Mouse (Mus musculus): ENCODE measurements around the gene Btbd2. TPM values are rescaled to one million over a fixed set of nuclear protein-coding genes. Genes with fewer than 3 reads are reported as not detected.

The Btbd2 gene
- total and polyA plus RNA-seq, 2 experiments from 2014 or later = 36.7 to 92.2 TPM

DNA sequence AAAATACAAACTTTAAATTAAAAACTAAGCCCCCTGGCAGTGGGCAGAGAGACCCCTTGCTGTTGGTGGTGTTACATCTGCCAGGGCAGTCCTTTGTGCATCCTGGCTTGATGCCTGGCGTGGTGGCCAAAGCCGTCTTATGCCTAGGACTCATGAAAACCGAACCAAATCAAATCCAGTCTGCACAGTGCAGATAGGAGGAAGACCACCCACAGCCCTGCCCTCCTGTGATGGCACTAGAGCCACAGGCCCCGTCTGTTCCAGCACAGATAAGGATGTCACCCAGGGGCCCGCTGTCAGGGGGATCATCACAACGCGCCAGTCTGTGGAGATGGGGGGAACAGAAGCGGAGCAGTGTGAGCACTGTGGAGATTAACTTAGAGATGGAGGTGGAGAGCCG lies 40.9 kb upstream of the Btbd2 start:
- Histone ChIP-seq H3K9me3 (replicated peaks; ENCODE audit: control insufficient read depth, low read length) (no peaks in the 10 kb centered on the region), H3K4me3 (ENCODE audit: low read depth, low read length) (no peak overlapping the region), H3K4me1 (ENCODE audit: control insufficient read depth, insufficient read depth) (peaks cover 17% of the 10 kb centered on the region; the same call in 1 of the 2 replicates), H3K36me3 (replicated peaks; ENCODE audit: control insufficient read depth, insufficient read depth, low read length) (peaks cover 9% of the 10 kb centered on the region; the same call in 1 of the 2 replicates), H3K9ac (replicated peaks; ENCODE audit: low read depth, low read length) (no peak overlapping the region), H3K27ac (ENCODE audit: low read depth) (no peak overlapping the region), H3K4me2 (ENCODE audit: low read depth, low read length) (no peak overlapping the region), H3K27me3 (ENCODE audit: control insufficient read depth, insufficient read depth, low read length) (no peaks in the 10 kb centered on the region)
- TF ChIP-seq CTCF (IDR thresholded peaks at IDR 0.05; ENCODE audit: low read depth) (no peak), EP300 (IDR thresholded peaks at IDR 0.05; ENCODE audit: low read depth) (no peak)
- DNase-seq (ENCODE audit: low spot score) = no peak
- WGBS = 70% methylated on average over 9 of the region's 9 CpGs
- no peak for ATAC-seq (ENCODE audit: insufficient read depth, low read depth)

DNA sequence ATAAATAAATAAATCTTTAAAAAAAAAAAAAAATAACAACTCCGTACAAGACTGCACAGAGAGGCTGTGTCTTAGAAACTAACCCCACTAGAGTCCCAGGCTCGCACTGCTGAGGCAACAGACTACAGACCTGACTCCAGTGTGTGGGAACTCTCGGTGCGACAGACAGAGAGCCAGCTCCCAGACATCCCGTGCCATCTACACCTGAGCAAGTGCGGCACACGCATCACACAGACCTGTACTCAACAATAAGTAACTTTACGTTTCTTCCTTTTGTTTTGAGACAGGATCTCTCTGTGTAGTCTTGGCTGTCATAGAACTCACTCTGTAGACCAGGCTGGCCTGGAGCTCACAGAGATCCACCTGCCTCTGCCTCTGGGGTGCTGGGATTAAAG lies 40.5 kb upstream of the Btbd2 start:
- no peaks in the 10 kb centered on the region for H3K27me3 ChIP-seq (ENCODE audit: control insufficient read depth, insufficient read depth, low read length)
- DNase-seq (ENCODE audit: low spot score) (no peak), ATAC-seq (ENCODE audit: insufficient read depth, low read depth) (no peak)
- no peak overlapping the region for H3K4me3 ChIP-seq (ENCODE audit: low read depth, low read length)
- TF ChIP-seq CTCF (IDR thresholded peaks at IDR 0.05; ENCODE audit: low read depth) (no peak), EP300 (IDR thresholded peaks at IDR 0.05; ENCODE audit: low read depth) (no peak)
- no peaks in the 10 kb centered on the region for H3K9me3 ChIP-seq (replicated peaks; ENCODE audit: control insufficient read depth, low read length)
- 91% methylated on average over 8 of the region's 8 CpGs for WGBS
- H3K27ac ChIP-seq (ENCODE audit: low read depth) = no peak overlapping the region
- no peak overlapping the region for H3K9ac ChIP-seq (replicated peaks; ENCODE audit: low read depth, low read length)
- H3K36me3 ChIP-seq (replicated peaks; ENCODE audit: control insufficient read depth, insufficient read depth, low read length) = peaks cover 9% of the 10 kb centered on the region; the same call in 1 of the 2 replicates
- no peak overlapping the region for H3K4me2 ChIP-seq (ENCODE audit: low read depth, low read length)
- H3K4me1 ChIP-seq (ENCODE audit: control insufficient read depth, insufficient read depth) = peaks cover 17% of the 10 kb centered on the region; the same call in 1 of the 2 replicates

DNA sequence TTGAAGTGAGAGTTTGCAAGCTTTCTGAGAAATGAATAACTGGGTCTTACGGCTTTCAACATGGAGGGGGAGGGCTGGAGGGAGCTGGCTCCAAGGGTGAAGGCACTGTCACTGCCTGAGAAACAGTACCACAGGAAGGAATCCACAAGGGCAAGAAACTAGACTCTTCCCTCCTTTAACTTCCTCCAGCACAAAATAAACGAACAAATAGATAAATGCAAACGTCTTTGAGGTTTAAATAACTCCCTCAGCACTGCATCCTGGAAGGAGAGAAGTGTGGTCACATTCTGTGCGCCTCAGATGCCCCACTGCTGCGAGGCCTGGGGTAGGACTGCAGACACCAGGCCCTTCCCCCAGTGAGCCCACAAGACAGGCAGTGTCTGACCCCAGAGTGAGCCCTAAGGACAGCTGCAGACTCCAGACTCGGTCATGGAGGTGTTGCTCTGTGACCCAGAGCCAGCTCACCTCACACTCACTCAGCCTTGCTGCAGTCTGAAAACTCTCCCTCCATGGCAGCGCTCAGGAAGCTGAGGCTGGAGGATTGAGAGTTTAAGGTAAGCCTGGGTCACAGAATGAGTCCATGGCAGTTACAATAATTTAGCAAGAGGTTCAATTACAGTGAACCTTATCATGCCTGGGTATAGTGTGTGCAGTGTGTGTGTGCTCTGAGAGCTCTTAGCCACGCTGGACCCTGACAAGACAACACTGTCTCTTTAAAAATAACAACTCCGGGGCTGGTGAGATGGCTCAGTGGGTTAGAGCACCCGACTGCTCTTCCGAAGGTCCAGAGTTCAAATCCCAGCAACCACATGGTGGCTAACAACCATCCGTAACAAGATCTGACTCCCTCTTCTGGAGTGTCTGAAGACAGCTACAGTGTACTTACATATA lies 39.9 kb upstream of the Btbd2 start:
- no peak overlapping the region for H3K4me2 ChIP-seq (ENCODE audit: low read depth, low read length)
- H3K9ac ChIP-seq (replicated peaks; ENCODE audit: low read depth, low read length) = no peak overlapping the region
- ATAC-seq (ENCODE audit: insufficient read depth, low read depth) (no peak), DNase-seq (ENCODE audit: low spot score) (no peak)
- H3K4me3 ChIP-seq (ENCODE audit: low read depth, low read length) = no peak overlapping the region
- peak overlapping the region; percentile 55 for H3K27ac ChIP-seq (ENCODE audit: low read depth)
- TF ChIP-seq EP300 (IDR thresholded peaks at IDR 0.05; ENCODE audit: low read depth) (no peak), CTCF (IDR thresholded peaks at IDR 0.05; ENCODE audit: low read depth) (no peak)
- H3K4me1 ChIP-seq (ENCODE audit: control insufficient read depth, insufficient read depth) = peaks cover 17% of the 10 kb centered on the region; the same call in 1 of the 2 replicates
- WGBS = 63% methylated on average over 11 of the region's 12 CpGs
- H3K36me3 ChIP-seq (replicated peaks; ENCODE audit: control insufficient read depth, insufficient read depth, low read length) = peaks cover 9% of the 10 kb centered on the region; the same call in 1 of the 2 replicates
- H3K27me3 ChIP-seq (ENCODE audit: control insufficient read depth, insufficient read depth, low read length) = no peaks in the 10 kb centered on the region
- H3K9me3 ChIP-seq (replicated peaks; ENCODE audit: control insufficient read depth, low read length) = no peaks in the 10 kb centered on the region

DNA sequence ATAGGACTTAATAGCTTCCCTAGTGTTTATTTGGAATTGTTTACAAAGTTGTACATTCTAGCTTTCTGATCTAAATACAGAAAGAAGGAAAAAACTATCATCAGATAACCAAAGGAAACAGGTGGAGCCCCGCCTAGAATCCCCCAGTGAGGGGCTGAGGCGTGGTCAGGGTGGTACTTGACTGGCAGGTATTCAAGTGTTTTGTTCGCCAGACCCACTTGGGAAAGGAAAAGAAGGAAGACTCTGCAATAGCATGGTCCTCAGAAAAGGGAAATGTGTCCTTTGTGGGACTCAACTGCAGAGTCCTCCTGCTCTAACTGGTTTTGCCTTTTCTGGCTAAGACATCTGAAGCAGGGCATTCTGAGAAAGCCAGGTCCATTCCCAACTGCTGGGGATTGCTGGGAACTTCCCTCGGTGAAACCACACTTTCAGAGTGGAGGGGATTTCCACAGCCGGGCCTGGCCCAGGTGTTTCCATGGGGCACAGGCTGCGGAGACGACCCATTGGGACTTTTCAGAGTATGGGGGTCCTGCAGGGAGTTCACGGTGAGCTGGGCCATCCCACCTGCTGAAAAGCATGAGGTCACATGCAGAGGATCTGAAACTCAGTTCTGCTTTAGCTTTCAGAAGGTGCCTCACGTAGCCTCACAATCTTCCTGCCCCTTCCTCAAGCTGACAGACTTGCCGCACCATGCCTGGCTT lies 39.1 kb upstream of the Btbd2 start:
- H3K4me3 ChIP-seq (ENCODE audit: low read depth, low read length) = no peak overlapping the region
- WGBS = 66% methylated on average over 10 of the region's 10 CpGs
- H3K36me3 ChIP-seq (replicated peaks; ENCODE audit: control insufficient read depth, insufficient read depth, low read length) = peaks cover 16% of the 10 kb centered on the region
- TF ChIP-seq CTCF (IDR thresholded peaks at IDR 0.05; ENCODE audit: low read depth) (no peak), EP300 (IDR thresholded peaks at IDR 0.05; ENCODE audit: low read depth) (no peak)
- peaks cover 15% of the 10 kb centered on the region; the same call in 1 of the 2 replicates for H3K4me1 ChIP-seq (ENCODE audit: control insufficient read depth, insufficient read depth)
- H3K9me3 ChIP-seq (replicated peaks; ENCODE audit: control insufficient read depth, low read length) = no peaks in the 10 kb centered on the region
- H3K27ac ChIP-seq (ENCODE audit: low read depth) = peak overlapping the region; percentile 55
- ATAC-seq (ENCODE audit: insufficient read depth, low read depth) (no peak), DNase-seq (ENCODE audit: low spot score) (no peak)
- H3K4me2 ChIP-seq (ENCODE audit: low read depth, low read length) = peak overlapping the region; percentile 19; the same call in 1 of the 2 replicates
- no peaks in the 10 kb centered on the region for H3K27me3 ChIP-seq (ENCODE audit: control insufficient read depth, insufficient read depth, low read length)
- H3K9ac ChIP-seq (replicated peaks; ENCODE audit: low read depth, low read length) = no peak overlapping the region

DNA sequence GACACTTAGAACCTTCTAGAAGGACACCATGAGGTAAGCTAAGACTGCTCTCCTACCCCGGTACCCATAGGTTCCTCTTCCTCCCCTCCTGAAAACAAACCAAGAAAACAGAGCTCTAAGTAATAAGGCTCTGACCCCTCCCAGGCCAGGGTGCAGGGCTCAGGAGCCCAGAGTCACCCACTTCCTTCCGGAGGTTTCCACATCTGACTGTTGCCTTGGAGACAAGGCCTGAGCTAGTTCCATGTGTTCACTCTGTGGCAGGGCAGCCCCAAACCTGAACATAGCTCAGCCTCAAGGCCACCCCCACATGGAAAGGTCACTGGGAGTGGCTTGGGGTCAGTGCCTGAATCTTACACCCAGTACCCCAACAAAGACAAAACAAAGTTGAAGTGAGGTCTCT lies 38.3 kb upstream of the Btbd2 start:
- Histone ChIP-seq H3K4me3 (ENCODE audit: low read depth, low read length) (no peak overlapping the region), H3K9me3 (replicated peaks; ENCODE audit: control insufficient read depth, low read length) (no peaks in the 10 kb centered on the region), H3K36me3 (replicated peaks; ENCODE audit: control insufficient read depth, insufficient read depth, low read length) (peaks cover 24% of the 10 kb centered on the region), H3K4me2 (ENCODE audit: low read depth, low read length) (peak overlapping the region; percentile 36; the same call in 1 of the 2 replicates), H3K27me3 (ENCODE audit: control insufficient read depth, insufficient read depth, low read length) (no peaks in the 10 kb centered on the region), H3K27ac (ENCODE audit: low read depth) (peak overlapping the region; percentile 55; the same call in 1 of the 2 replicates), H3K4me1 (ENCODE audit: control insufficient read depth, insufficient read depth) (peaks cover 12% of the 10 kb centered on the region; the same call in 1 of the 2 replicates), H3K9ac (replicated peaks; ENCODE audit: low read depth, low read length) (no peak overlapping the region)
- DNase-seq (ENCODE audit: low spot score) (no peak), ATAC-seq (ENCODE audit: insufficient read depth, low read depth) (no peak)
- TF ChIP-seq CTCF (IDR thresholded peaks at IDR 0.05; ENCODE audit: low read depth) (no peak), EP300 (IDR thresholded peaks at IDR 0.05; ENCODE audit: low read depth) (no peak)
- 60% methylated on average over 2 of the region's 2 CpGs for WGBS

All from heart, postnatal 0 days (tissue).